Mouse (Mus musculus) stomach, postnatal 0 days (tissue): ENCODE data around the gene Fcrlb.

Source experiments
- CTCF ChIP-seq: IDR thresholded peaks from 2 replicates; pipeline ENCODE4 v1.5.1; 2016; ENCODE audit warnings: antibody characterized with exemption, low read depth, mild to moderate bottlenecking, moderate library complexity
- EP300 ChIP-seq: optimal IDR thresholded peaks from 2 replicates; pipeline ENCODE3; 2016; ENCODE audit warnings: antibody characterized with exemption

DNA sequence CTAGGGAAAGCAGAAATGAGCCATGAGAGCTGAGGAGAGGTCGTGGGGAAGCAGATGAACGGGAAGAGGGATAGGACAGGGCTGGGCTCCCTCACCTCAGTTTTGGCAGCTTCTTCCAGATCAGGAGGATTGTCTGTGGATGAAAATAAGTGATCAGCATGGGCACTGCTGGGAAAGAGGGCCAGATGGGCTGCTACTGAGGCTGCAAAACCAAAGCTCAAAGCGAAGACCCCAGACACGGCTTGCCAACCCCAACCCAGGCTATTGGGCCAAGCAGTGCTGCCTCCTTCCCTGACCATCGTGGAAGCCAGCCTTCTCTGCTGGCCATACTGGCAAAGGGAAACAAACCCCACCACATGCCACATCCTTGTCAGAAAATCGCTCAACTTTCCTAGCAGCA, 48.4 kb upstream of the Fcrlb start:
- TF ChIP-seq CTCF (no peak), EP300 (no peak)
